Mouse (Mus musculus) left cerebral cortex, adult 9 months (tissue): Measurements from ENCODE around the gene Krtdap.
"Not testable (repeated sequence)": the region's sequence is repeated elsewhere in the genome, so short reads cannot be mapped to it uniquely, and the experiment has no call there.

ENCODE experiments used
- DNase-seq, 2 experiments: peaks; one replicate each; pipeline ENCODE4 v3.0.0; 2022; ENCODE audit warnings: low spot score in 2 of 2

The Krtdap gene

DNA sequence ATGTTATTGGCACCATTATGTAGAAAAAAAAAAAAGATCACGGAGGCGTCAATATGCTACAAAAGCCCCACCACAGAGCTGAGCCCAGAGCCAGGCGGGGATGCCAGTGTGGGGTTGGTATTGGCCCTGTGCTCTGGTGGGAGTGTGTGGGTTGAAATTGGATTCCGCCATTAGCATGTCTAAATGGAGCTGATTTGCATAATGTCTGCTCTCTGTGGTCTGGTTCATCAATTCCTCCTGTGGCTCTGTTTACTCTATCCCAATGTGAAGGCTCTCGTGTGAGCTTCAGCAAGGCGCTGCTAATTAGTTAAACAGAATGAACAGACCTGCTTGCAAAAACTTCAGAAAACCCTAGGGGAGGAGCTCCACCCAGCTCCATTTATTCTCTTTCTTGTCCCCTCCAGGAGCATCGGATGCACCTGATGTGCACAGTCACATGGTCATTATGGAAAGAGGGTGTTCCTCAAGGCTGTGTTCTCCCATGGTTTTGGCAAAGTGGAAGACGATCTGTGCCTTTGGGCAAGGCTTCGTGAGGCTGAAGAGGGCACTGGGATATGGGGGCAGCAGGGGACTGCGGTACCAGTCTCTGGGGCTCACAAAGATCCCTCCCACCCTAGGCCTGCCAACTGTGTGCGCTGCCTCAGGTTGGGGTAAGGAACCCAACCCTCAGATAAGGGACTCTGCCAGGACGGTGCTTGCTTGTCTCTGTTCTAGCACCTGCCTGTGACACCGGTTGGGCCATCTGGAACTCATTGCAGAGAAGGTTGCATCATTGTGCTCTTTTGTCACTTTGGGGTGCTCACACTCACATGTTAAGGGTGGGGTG lies 1.8 kb upstream of the Krtdap start:
- peak in 1 of 2 experiments; percentile 5 for DNase-seq

DNA sequence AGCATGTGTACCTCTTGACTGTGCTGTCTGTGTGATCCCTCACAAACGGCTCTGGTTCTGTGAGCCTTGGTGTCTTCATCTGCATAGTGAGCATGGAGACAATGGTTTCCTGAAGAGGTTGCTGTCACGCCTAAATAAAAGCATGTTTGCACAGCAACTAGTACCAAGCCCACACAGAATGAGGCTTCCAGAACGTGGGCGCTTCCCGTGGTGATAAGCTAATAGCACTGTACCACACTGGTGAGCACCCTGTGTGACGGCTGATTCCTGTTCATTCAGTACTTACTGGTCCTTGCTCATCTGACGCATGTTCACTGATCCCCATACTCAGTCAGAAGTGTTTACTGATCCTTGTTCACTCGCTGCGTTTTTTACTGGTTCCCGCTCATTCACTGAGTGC lies 2.4 kb downstream of the Krtdap start:
- no peak for DNase-seq

DNA sequence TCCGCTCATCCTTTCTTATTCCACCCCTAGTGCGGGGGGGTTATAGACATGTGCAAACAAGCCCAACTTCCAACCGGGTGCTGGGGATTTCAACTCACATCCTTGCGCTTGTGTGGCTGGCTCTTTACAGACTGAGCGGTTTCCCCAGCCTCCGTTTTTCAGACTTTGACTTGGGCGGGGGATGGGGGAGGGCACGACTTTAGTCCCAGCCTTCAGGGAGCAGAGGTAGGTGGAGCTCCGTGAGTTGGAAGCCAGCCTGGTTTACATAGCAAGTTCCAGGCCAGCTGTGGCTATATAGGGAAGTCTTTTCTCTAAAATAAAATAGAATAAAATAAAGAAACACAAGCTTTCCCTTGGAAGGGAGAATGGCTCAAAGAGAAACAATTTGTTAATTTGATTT lies 4.2 kb downstream of the Krtdap start:
- no peak for DNase-seq

DNA sequence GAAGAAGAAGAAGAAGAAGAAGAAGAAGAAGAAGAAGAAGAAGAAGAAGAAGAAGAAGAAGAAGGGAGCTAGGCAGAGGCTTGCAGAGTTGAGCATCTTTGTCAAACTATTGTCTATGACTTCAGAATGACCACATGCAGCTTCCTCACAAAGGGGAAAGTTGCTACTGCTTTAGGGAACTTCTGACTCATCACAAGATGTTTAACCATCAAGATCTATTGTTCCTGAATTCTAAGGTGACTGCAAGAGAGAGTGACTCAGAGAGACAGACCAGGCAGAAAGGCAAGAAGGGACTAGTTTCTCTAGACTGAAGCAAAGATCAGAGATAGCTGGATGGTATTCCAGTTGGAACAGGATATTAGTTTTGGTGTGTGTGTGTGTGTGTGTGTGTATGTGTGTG lies 7.2 kb downstream of the Krtdap start:
- DNase-seq, result no peak

DNA sequence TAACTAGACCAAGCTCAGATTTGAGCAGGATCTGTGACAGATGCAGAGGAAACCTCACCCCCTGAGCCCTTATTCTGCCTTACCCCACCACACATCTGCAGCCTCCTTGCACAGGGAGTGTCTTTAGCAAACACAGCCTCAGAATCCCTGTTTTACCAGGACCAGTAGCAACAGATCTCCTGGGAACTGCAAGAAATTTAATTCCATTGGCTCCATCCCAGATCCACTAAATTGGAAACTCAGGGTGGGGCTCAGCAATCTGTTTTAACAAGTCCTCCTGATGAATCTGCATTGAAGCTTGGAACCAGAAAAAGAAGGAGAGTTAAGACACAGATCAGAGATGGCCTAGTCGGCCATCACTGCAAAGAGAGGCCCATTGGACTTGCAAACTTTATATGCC lies 9.1 kb downstream of the Krtdap start:
- DNase-seq, result peak in 1 of 2 experiments; percentile 49

DNA sequence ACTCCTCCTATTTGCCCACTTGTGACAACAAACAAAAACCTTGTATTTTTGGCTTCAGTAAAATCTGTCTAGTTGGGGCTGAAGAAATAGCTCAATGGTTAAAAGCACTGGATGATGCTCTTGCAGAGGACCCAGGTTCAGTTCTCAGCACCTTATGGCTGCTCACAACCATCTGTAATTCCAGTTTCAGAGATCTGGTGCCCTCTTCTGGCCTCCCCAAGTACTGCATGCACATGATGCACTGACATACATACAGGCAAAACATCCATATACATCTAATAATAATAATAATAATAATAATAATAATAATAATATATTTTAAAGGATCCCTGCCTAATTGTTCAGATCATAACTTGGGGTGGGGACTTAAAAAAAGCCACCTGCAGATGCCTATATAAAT lies 13.0 kb downstream of the Krtdap start:
- DNase-seq, result no peak

DNA sequence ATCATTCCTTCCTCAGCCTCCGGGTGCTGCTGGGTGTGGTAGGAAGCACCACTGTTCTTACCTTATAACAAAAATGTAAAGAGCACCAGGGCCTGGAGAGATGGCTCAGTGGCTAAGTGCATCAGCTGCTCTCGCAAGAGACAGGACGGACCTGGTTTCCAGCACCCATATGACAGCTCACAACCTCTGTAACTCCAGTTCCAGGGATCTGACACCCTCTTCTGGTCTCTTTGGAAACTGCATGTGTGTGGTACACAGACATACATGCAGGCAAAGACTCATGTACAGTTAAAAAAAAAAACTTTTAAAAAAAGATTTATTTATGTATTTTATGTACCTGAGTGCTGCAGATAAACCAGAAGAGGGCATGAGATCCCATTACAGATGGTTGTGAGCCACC lies 15.6 kb downstream of the Krtdap start:
- DNase-seq, result no peak

DNA sequence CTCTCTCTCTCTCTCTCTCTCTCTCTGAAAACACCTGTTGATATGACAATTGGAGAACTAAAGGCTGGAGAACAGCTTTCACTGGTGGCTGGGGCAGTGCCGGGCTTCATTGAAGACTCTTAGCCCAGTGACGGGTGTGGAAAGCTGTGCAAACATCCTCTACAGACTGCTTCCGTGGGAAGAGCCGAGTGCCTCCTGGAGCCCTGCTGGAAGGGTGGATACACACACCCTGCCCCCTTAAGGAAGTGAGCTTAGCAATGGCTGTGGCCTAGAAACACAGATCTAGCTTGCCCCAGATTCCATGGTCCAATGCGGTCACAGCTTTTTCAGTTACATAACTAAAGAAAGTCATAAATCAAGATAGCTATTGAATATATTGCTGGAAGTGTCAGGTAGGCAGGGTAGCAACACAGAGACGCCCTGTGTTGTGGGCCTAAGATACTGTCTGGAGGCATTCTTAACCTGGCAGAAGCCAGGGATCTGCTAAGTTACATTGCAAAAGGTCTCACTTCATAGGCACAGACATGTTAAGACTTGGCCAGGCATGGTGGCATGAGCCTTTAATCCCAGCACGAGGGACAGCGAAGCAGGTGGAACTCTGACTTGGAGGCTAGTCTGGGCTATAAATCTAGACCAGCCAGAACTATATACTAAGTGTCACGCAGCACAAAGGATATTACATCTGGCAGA lies 16.5 kb downstream of the Krtdap start:
- DNase-seq, result no peak

DNA sequence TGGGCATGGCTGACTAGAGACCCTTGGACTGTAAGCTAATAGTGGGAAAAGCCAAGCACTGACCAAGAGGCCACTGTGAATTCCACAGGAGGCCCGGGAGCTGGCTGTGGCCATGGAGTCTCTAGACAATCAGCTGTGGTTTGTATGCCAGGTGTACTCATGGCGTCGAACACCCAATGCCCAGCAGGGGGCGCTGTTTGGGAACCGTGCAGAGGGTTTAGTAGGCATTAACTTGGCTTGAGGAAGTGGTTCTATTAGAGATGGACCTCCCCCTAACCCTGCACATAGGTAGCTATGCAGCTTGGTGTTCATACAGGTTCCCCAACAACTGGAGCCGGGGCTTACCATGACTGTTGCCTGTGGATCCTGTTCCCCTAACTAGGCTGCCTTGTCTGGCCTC lies 18.2 kb downstream of the Krtdap start:
- DNase-seq, result no peak

DNA sequence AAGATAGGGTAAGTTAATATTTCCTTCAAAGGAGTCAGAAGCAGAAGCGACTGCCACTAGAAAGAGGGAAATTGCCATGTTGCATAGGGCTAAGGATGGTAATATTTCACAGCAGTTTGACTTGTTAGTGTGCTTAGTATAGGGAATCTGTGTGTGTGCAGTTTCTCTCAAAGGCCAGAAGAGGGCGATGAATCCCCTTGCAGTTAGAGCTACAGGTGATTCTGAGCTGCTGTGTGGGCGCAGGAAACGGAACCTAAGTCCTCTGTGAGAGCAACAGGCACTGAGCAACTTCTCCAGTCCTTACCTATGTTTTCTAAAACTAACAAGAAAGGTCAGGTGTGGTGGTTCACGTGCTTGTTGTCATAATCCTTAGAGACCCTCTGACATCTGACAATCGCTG lies 22.6 kb downstream of the Krtdap start:
- DNase-seq, result no peak

DNA sequence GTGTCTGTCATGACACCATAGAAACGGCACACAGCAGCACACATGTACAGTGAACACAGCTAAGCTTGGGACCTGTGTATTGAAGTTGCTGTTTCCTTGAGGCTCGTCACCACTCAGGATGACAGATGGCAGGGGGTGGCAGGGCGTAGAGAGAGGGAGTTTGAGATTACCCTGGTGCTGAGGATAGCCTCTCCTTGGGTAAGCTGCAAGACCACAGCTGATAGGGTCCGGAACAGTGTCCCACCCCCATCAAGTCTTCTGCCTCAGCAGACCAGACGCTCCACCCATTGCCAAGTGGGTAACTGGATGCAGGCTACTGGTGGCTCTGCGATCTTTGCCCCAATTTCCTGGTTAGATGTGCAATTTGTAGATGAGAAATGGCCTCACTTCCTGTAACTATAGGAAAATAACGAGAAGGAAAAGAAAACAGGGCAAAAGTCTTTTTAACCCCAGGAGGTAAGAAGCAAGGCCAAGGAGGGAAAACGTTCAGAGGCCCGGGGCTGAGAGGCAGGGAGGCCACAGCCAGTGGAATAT lies 24.1 kb downstream of the Krtdap start:
- no peak for DNase-seq

DNA sequence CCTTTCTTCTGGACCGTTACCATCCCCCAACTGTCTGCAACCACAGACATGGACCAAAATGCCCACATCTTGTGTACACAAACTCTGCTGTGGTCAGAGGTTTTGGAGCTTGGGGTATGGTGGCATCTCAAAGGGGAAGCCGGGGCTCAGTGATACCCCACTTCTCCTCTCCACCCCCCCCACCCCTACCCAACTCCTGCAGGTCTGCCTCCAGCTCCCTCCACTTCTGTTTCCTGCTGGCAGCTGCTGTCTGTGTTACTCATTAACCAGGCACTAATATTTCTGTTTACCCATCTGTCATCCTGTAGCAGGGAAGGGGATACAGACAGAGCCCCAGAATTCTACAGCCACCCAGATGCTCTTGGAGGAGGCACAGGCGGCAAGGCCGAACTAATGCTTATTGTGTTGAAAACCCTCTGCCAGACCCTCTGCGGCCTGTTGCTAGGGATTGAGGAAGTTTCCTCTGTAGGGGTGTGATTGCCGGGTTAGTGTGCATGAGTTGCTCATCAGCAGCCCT lies 24.7 kb downstream of the Krtdap start:
- no peak for DNase-seq

DNA sequence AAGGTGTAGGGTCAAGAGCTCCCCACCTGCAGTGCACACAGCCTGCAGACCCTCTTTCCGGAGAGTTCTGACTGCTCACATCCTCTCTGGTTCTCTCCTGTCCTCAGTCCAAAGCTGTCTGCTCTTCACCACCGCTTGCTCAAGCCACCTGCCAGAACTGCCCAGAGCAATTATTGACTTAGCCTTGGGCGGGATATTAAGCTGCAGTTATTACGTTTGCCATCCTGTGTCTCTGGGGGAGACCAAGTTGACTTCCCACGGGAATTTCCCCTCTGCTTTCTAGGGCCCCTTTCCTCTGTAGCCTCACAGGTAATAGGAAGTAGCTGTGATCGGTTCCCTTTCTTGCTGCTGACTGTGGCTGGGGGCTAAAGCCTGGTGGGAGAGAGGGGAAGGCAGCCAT lies 32.4 kb downstream of the Krtdap start:
- DNase-seq, result no peak

DNA sequence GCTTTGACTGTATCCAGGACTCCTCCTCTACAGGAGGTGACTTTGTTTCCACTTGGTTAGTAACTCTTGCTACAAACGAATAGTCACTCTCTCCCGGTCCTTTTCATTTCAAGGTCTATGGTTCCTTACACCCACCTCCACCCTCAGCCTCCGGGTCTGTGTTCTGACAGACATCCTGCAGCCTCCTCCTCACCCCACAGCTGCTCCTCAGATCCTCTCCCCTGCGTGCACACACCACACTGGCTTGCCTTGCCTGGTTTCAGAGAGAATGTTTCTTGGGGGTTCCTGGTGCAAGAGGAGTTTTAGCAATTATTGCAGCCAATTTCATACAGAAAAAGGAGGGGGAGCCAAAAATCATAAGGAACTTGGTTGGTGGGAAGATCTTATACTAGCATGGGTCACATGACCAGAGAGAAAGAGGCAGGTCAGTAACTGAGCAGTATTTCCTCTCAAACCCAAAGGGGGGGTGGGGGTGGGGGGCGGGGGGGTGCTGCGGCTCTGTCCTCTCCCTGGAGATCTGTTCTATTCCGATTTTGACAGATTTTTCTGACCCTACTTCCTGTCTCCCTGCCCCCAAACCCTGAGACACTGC lies 33.3 kb downstream of the Krtdap start:
- DNase-seq, result no peak

DNA sequence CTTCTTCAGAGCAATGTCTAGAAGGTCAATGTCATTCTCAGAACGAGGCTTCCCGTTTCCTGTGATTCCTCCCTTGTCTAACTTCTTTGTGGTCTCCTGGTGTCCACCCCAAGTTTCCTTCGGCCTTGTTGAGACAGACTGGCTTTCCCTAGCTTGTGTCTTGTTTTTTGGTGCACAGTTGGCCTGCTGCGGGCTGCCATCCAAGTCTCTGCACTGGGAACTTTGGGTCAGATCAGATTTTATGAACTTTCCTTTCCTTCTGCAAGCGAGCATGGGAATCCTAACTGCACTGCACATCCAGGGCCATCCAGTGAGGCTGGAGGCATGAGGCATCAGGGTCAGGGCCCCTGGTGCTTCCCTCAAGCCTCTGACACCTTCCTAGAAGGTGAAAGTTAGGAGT lies 33.8 kb downstream of the Krtdap start:
- DNase-seq, result no peak

DNA sequence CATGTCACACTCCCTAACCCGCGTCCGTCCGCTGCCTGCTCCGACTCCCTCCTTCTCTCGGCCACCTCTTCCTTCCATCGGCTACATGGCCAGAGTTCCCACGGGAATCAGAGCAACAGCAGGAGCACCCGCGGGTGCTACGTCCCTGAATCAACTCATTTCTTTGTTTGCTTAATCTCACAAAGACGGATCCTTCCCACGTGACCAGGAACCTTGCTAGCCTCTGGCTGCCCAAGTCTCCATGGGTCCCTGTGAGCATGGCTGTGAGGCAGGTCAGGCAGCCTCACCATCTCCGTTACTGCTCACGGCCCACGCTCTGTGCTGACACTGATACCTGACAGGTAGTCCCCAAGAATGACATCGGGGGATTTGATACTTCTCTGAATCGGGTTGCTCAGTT lies 36.0 kb downstream of the Krtdap start, which contains the start of gene Ffar2:
Gene Ffar2 (minus strand): TSS at position 101 of the 400 bp plus-strand sequence.
- DNase-seq, result no peak

DNA sequence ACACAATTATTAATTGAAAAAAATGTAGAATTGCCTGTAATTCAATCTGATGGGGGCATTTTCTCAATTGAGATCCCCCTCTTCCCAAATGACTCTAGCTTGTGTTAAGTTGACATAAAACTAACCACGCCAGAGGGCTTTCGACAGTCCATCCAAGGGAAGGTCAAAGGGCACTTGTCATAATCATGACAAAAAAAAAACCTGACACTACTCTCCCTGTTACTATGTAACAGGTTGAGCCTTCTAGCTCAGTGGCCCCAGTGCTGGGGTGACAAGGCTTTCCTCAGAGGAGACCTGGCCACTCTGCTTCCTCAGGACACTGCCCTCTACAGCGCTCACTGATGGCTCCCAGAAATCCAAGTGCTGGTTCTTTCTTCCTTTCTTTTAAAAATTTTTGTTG lies 36.6 kb downstream of the Krtdap start:
- DNase-seq, result no peak

DNA sequence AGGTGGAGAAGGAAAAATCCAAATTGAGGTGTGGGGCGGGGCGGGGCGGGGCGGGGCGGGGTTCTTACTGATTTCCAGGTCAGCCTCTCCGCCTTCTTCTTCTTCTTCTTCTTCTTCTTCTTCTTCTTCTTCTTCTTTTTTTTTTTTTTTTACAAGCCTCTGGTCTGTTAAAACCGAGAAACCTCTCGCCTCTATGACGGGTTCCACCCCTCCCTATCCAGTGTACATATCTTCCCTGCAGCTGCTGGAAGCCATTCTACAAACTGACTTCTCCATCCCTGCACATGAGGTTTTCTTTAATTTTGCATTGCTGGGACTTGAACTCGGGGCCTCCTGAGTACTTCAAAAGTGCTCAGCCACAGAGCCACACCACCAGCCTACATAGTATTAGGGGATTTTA lies 39.0 kb downstream of the Krtdap start:
- DNase-seq, result no peak

DNA sequence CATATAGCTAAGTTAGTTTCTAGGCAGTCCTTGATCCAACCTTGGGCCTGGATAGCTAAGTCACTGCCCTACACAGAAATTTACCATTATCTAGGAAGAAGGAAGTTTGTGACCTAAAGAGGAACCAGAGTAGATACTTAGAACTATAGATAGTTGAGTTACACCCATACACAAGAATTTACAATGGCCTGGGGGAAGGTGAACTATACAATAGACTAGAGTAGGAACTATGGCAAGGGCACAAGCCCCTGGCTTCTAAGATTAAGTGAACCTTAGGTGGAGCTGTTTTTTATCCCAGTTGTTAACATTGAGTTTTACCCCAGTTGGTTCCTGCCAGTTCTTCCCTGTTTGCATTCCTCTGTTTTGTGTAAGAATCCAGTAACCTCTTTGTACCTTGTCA lies 41.2 kb downstream of the Krtdap start:
- DNase-seq, result not testable (repeated sequence)

DNA sequence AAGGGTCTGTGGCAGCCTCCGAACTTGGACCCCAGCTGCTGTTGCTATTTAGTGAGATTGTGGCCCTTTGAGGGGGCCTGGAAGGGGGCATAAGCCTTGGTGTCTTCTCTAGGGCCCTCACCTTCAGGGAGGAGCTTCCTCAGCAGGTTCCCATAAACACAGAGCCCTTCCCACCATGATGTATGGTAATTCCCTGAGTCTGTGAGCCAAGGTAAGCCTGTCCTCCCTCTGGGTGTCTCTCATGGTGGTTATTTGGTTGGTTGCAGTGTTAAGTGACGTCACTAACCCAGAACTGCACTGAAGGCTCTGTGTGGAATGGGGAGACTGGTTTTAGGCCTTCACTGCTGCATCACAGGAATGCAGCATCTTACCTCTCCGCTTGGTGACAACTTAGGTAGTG lies 41.7 kb downstream of the Krtdap start:
- DNase-seq, result no peak

DNA sequence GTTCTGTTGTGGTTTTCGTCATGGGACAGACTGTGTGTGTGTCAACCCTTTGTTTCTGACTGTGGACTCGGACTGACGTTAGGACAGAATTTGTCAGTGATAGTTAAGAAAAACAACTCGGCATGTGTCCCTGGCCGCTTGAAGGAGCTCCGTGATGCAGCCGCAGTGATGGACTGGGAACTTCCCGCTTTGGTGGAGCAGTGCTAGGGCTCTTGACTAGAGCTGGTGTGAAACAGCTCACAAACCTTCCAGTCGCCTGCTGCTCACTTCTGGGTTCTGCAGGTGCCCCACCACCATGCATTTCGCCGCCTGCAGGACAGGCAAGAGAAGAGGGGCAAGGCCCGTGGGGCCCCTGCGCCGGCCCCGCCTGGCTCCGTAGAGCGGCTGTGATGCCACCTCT lies 44.6 kb downstream of the Krtdap start:
- DNase-seq, result no peak

DNA sequence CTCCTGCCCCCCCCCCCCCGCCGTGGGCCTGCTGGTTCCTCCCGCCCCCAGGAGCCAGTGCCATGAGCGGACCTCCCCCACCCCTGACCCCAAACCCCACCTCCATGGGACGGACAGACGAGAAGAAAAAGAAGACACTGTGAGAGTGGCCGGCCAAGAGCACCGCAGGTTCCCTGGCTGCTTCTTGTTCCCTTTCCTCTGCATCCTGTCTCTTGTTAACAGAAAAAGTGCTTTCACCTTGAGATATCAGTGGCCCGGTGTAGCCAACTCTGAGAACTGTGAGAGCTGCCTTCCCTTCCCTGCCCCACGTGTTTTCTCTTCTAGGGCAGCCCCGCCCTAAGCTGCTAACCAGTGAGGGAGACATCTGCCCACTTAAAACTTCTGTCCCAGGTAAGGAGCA lies 45.0 kb downstream of the Krtdap start:
- not testable (repeated sequence) for DNase-seq
